Mouse (Mus musculus) liver, embryonic 18 days (tissue): ENCODE measurements around the gene Rgma. TPM values are rescaled to one million over a fixed set of nuclear protein-coding genes. Genes with fewer than 3 reads are reported as not detected.

Source experiments
- polyA plus RNA-seq: library from polyadenylated mRNA; depleted of rRNA; stranded (reverse); fragments of >200 nt; gene quantifications from 2 replicates; pipeline ENCODE4 v1.2.3, GENCODE M21; 2012; rRNA removed

Rgma gene
- polyA plus RNA-seq: 0.12 and 0.20 TPM in 2 replicates

DNA sequence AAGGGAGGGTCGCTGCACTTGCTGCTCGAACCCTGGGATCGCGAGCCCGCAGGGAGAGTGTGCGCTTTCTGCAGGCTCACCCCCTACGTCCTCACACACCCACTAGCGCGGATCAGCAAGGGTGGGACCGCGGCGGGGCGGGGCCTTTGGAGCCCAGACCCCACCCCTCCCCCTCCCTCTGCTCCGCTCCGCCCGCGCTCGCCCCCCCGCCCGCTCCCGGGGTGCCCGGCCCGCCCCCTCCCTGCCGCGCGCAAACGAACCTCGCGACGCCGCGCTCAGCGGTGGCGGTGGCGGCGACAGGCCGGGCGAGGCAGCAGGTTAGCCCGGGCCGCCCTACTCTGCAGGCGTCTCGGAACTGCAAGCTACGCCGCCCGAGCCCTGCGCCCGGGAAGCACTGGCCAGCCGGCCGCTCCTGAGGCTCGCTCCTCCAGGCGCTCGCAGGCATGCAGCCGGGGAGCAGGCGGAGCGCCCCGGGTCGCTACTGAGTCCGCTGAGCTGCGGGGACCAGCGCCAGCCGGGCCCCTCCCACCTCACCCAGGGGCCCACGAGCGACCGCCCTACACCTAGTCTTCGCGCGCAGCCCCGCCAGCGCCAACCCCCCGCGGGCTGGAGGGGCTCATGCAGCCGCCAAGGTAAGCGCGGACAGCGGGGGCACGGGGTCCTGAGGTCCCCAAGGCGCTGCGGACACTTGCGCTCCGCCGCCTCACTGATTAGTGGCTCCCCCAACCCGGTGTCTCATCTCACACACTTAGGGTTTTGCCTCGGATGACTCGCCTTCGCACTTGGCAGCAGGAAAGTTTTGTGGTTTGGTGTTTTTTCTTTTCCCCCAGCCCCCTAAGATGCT, at the start of gene Rgma:
Gene Rgma, plus strand, starts transcription at position 253 of the 844 bp plus-strand sequence.

Other genes starting within 250 kb of the Rgma start
- gene Chd2, start 166.3 kb downstream of the Rgma start, polyA plus RNA-seq: 14.1 and 18.5 TPM in 2 replicates